Mouse (Mus musculus) neural tube, embryonic 14.5 days (tissue): Measurements from ENCODE around the gene Ebp. TPM values are rescaled to one million over a fixed set of nuclear protein-coding genes. Genes with fewer than 3 reads are reported as not detected.

Experiments used
- ATAC-seq: fragments of 200-750 bp; cut with Nextera tagmentation; 2 replicates; pipeline ENCODE4 v1.8.0; 2017; ENCODE audit warnings: low read depth, mild to moderate bottlenecking, moderate TSS enrichment, moderate library complexity
- H3K27ac ChIP-seq: fragments of 300-500 bp; sonication (generic); 2 replicates; pipeline ENCODE4 v1.5.1; 2014; ENCODE audit warnings: low read depth, mild to moderate bottlenecking, control low read depth, low read length, moderate library complexity, mixed read lengths
- H3K27me3 ChIP-seq: fragments of 300-500 bp; sonication (generic); 2 replicates; pipeline ENCODE4 v1.6.1; 2014; ENCODE audit warnings: low read length; ENCODE audit not compliant: control insufficient read depth, insufficient read depth
- H3K36me3 ChIP-seq: fragments of 300-500 bp; sonication (generic); 2 replicates; pipeline ENCODE4 v1.6.1; 2014; ENCODE audit warnings: low read length, mixed read lengths; ENCODE audit not compliant: control insufficient read depth, insufficient read depth
- H3K4me1 ChIP-seq: fragments of 300-500 bp; sonication (generic); 2 replicates; pipeline ENCODE4 v1.6.1; 2014; ENCODE audit warnings: low read length; ENCODE audit not compliant: control insufficient read depth, insufficient read depth
- H3K4me2 ChIP-seq: fragments of 300-500 bp; sonication (generic); 2 replicates; pipeline ENCODE4 v1.6.1; 2014; ENCODE audit warnings: mild to moderate bottlenecking, low read depth, low read length, control low read depth
- H3K4me3 ChIP-seq: fragments of 300-500 bp; sonication (generic); 2 replicates; pipeline ENCODE4 v1.5.1; 2014; ENCODE audit warnings: low read depth, low read length, control low read depth, mixed read lengths
- H3K9ac ChIP-seq: fragments of 300-500 bp; sonication (generic); replicated peaks from 2 replicates; pipeline ENCODE4 v1.6.1; 2014; ENCODE audit warnings: low read depth, mild to moderate bottlenecking, control low read depth, low read length, mixed read lengths
- H3K9me3 ChIP-seq: fragments of 300-500 bp; sonication (generic); 2 replicates; pipeline ENCODE4 v1.6.1; 2016; ENCODE audit warnings: low read length; ENCODE audit not compliant: control insufficient read depth
- WGBS: fragments of 180-500 bp; shearing (Covaris S2); extraction: QIAGEN DNeasy Blood & Tissue Kit; methylation state at CpG from one replicate; pipeline ENCODE4 v1.1.7; 2014; 5-methylcytosine and 5-hydroxymethylcytosine counted together
- polyA plus RNA-seq: library from polyadenylated mRNA; unstranded; fragments of >200 nt; fragmentation: Nextera tagmentation; extraction: Ambion mirVana; gene quantifications from 2 replicates; pipeline ENCODE4 v1.2.1, GENCODE M21; 2014

Ebp gene
- polyA plus RNA-seq, 1 experiment from 2014 or later: 31.8 TPM

DNA sequence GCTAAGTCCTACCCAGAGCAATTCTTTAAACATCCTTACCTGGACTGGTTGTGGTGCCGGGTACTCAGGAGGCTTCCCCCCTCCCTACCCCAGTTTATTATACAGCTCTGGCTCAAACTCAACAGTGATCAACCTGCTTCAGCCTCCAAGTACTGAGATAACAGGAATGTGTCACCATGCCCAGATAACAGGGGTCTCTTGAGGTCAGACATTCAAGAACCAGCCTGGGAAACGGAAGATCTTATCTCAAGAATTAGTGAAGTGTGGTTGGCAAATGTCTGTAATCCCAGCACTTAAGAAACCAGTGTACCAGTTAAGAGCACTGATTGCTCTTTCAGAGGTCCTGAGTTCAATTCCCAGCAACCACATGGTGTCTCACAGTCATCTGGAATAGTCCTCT lies 24.8 kb upstream of the Ebp start:
- Histone ChIP-seq H3K27ac (no peak overlapping the region), H3K9ac (no peak overlapping the region), H3K4me1 (no peaks in the 10 kb centered on the region), H3K9me3 (no peaks in the 10 kb centered on the region), H3K4me3 (no peak overlapping the region), H3K27me3 (no peaks in the 10 kb centered on the region), H3K4me2 (no peak overlapping the region), H3K36me3 (no peaks in the 10 kb centered on the region)
- no peak for ATAC-seq
- 88% methylated on average over 2 of the region's 2 CpGs for WGBS

DNA sequence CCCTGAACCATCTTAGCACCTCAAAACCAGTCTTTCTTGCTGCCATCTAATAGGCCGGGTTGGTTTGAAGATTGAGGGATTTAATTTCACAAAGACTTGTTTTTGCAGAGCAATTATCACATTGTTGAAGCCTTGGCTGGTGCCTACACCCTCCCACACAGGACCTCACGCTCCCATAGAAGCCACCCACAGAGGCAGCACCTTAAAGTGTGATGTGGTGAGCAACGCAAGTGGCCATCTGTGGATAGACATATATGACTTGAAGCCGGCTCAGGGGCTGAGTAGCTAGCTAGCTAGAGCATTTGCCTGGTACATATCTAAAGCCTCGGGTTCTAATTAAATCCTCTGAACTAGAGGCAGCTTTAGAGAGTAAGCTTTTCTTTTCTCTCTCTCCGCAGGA lies 24.1 kb upstream of the Ebp start:
- H3K4me1 ChIP-seq: no peaks in the 10 kb centered on the region
- 68% methylated on average over 6 of the region's 6 CpGs for WGBS
- H3K9ac ChIP-seq: no peak overlapping the region
- no peak overlapping the region for H3K4me2 ChIP-seq
- H3K4me3 ChIP-seq: no peak overlapping the region
- ATAC-seq: no peak
- no peaks in the 10 kb centered on the region for H3K27me3 ChIP-seq
- no peaks in the 10 kb centered on the region for H3K36me3 ChIP-seq
- no peaks in the 10 kb centered on the region for H3K9me3 ChIP-seq
- no peak overlapping the region for H3K27ac ChIP-seq

DNA sequence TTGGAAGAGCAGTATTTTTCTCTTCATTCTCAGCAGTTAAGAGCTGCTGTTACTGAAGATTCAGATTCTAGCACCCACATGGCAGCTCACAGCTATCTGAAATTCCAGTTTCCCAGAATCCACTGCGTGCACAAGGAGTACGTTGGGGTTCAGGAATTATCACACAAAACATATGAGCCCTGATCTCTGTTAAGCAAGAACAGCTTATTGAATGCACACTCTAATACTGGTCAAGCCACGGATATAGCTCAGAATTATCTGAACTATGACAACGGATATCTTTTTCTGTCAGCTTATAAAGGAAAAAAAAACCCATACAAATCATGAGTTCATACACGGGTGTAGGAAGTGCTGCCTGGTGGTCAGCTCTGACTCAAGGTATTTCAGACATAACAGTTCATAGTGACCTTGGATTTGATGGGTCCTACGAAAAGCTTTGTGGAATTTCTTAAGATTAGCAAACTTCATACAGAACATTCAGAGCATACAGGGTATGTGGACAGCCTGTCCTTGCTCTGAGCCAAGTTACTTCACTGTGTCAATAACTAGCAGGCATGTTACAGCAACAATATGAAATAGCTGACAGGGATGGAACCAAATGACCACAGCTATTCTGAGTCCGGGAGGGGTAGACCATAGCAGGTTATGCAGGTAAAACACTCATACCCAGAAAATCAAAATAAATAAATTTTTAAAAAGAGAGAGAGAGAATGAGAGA lies 18.3 kb upstream of the Ebp start:
- no peaks in the 10 kb centered on the region for H3K27me3 ChIP-seq
- no peaks in the 10 kb centered on the region for H3K4me1 ChIP-seq
- H3K9me3 ChIP-seq: no peaks in the 10 kb centered on the region
- WGBS: 80% methylated on average over 7 of the region's 7 CpGs
- ATAC-seq: no peak
- no peak overlapping the region for H3K9ac ChIP-seq
- no peak overlapping the region for H3K4me2 ChIP-seq
- H3K36me3 ChIP-seq: no peaks in the 10 kb centered on the region
- no peak overlapping the region for H3K27ac ChIP-seq
- H3K4me3 ChIP-seq: no peak overlapping the region

DNA sequence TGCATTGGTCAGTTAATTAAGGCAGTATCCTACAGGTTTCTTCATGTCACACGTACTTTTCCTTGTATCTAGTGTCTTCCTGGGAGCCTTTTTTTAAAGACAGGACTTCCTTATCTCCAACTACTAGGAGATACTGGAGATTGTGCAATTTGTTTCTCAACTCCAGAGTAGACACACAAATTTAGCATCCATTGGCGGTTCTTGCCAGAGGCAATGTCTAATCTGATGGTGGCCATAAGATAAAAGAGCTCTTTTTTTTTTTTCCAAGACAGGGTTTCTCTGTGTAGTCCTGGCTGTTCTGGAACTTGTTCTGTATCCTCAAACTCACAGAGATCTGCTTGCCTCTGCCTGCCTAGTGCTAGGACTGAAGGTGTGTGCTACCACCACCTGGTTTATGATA lies 16.4 kb upstream of the Ebp start:
- H3K4me1 ChIP-seq: no peaks in the 10 kb centered on the region
- no peaks in the 10 kb centered on the region for H3K36me3 ChIP-seq
- H3K27me3 ChIP-seq: no peaks in the 10 kb centered on the region
- H3K4me3 ChIP-seq: no peak overlapping the region
- H3K9me3 ChIP-seq: no peaks in the 10 kb centered on the region
- ATAC-seq: no peak
- H3K9ac ChIP-seq: no peak overlapping the region
- WGBS: 70% methylated on average over 2 of the region's 2 CpGs
- no peak overlapping the region for H3K27ac ChIP-seq
- no peak overlapping the region for H3K4me2 ChIP-seq

DNA sequence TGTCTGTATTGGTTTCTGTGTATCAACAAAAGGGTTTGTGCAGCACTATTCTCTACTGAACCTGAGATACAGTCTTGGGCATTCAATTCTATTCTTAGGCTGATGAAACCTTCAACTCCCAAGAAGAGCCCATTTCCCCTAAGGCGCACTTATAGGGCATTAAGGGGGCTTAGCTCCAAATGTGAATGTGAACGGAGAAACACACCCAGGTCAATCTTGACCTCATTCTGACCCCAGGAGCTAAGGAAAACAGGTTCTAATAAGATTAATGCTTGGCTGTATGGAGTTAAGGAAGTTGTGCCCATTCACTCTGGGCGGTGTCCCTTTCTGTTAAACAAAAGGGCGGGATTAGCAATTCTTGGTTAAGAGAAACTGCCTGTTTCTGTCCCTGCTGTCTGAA lies 13.9 kb upstream of the Ebp start:
- H3K4me1 ChIP-seq: no peaks in the 10 kb centered on the region
- no peaks in the 10 kb centered on the region for H3K36me3 ChIP-seq
- no peak for ATAC-seq
- WGBS: 27% methylated on average over 4 of the region's 4 CpGs
- H3K9ac ChIP-seq: no peak overlapping the region
- H3K4me3 ChIP-seq: no peak overlapping the region
- no peaks in the 10 kb centered on the region for H3K9me3 ChIP-seq
- H3K27ac ChIP-seq: no peak overlapping the region
- H3K4me2 ChIP-seq: no peak overlapping the region
- no peaks in the 10 kb centered on the region for H3K27me3 ChIP-seq

DNA sequence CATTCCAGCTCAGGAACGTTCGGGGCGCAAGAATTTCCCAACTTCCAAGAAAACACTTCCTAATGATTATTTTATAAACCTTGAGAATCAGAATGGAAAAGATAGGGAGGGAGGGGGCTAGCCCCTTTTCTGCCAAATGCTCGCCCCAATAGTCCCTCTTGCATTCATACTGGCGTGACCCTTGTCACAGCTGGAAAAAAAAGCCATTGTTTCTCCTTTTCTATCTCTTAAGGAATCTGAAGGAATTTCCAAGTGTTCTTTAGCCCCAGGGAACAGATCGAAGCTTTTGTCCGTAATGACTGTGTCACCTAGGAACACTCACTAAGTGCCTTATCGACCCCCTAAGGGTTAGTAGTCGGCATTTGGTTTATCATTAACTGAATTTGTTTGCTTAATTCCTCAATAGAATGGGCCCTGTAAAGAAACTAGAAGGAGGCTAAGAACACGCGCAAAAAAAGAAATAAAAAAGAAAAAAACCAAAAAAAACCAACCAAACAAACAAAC lies 13.4 kb upstream of the Ebp start:
- WGBS: 12% methylated on average over 11 of the region's 11 CpGs
- Histone ChIP-seq H3K9ac (peak overlapping the region; percentile 64; the same call in 1 of the 2 replicates), H3K27me3 (no peaks in the 10 kb centered on the region), H3K36me3 (no peaks in the 10 kb centered on the region), H3K9me3 (no peaks in the 10 kb centered on the region), H3K4me3 (peak overlapping the region; percentile 46), H3K4me1 (no peaks in the 10 kb centered on the region), H3K27ac (no peak overlapping the region), H3K4me2 (peak overlapping the region; percentile 52)
- ATAC-seq: peak; percentile 15; the same call in 1 of the 2 replicates

DNA sequence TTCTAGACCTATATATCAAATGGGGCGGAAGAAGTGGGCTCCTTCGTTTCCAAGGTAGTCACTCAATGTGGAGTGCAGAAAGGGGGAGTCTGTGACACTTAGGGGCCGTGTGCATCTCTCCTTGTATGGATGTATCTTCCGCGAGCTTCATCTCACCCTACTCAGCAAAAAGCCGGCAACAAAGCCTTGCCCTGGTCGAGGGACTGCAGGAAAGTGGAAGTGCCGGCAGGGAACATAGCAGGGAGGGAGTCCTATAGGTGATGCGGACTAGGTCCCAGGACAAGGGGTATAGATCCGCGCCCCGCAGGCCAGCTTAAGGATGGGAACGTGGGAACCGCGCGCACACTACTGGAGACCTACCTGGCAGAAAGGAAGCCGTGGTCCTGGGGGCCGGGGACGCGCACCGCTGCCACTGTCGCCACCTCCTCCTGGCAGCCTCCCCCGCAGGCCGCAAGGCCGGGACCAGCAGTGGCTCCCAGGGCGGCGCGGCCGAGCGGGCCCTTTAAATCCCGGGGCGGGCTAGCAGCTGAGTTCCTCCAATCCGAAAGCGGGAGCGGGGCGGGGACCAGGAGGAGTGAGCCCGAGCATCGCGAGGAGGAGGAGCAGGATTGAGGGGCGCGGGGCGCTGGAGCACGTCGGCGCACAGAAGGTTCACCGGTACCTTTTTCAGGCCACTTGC lies 12.8 kb upstream of the Ebp start, which contains the start of gene Porcn:
Porcn (minus strand) TSS at position 511 of the 679 bp plus-strand sequence.
- WGBS: 8% methylated on average over 32 of the region's 46 CpGs
- H3K36me3 ChIP-seq: no peaks in the 10 kb centered on the region
- no peaks in the 10 kb centered on the region for H3K4me1 ChIP-seq
- no peaks in the 10 kb centered on the region for H3K9me3 ChIP-seq
- peak within 1 kb of the TSS; percentile 64 for H3K9ac ChIP-seq
- H3K27me3 ChIP-seq: no peaks in the 10 kb centered on the region
- H3K4me3 ChIP-seq: peak within 1 kb of the TSS; percentile 46
- peak within 1 kb of the TSS; percentile 52 for H3K4me2 ChIP-seq
- H3K27ac ChIP-seq: peak within 1 kb of the TSS; percentile 62
- ATAC-seq: peak; percentile 96

DNA sequence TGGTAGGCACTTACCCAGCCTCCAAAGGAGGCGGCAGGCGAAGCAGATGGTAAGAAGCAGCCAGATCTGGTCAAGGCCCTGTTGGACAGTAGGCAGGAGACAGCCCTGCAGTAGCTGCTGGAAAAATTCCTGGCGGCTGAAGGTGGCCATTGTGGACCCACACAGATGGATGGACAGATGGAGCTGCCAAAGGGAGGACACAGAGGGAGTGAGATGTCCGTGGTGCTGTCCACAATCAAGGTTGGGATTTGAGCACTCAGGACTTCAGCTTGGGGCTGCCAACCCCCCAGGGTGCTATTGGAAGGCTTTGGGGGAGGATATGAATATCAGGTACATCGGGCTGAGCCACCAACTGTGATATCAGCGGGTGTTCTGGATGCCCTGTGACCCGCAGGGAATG lies 12.2 kb upstream of the Ebp start:
- H3K27ac ChIP-seq: peak overlapping the region; percentile 16
- ATAC-seq: 0 out of 2 replicates have a peak, but pooled peaks have one; percentile 7
- 38% methylated on average over 7 of the region's 7 CpGs for WGBS

DNA sequence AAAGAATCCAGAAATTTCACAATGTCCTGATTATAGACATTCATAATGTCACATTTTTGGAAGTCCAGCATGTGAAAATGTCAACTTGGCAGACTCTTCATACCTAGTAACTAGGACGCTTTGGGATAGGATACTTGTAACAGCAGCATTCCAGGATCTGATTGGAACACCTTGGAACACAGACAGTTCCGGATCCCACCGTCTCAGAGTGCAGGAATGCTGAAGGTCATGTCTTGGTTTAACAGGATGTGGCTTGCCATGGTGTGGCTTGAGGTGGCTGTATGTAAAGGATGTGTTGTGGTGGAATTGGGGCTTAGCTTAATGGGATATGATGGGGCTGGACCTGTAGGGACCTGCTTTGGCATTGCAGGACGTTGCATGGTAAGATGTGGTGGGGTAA lies 11.8 kb upstream of the Ebp start:
- peak overlapping the region; percentile 52; the same call in 1 of the 2 replicates for H3K4me2 ChIP-seq
- no peaks in the 10 kb centered on the region for H3K27me3 ChIP-seq
- no peaks in the 10 kb centered on the region for H3K9me3 ChIP-seq
- H3K4me1 ChIP-seq: no peaks in the 10 kb centered on the region
- no peak overlapping the region; the same call in 1 of the 2 replicates for H3K4me3 ChIP-seq
- no peaks in the 10 kb centered on the region for H3K36me3 ChIP-seq
- WGBS: 74% methylated on average over 4 of the region's 4 CpGs
- H3K9ac ChIP-seq: no peak overlapping the region
- H3K27ac ChIP-seq: no peak overlapping the region
- no peak for ATAC-seq

More for the DNA sequence above, 12.2 kb upstream of the Ebp start:
- Histone ChIP-seq H3K4me2 (peak overlapping the region; percentile 52), H3K4me1 (no peaks in the 10 kb centered on the region), H3K9me3 (no peaks in the 10 kb centered on the region), H3K27me3 (no peaks in the 10 kb centered on the region), H3K9ac (peak overlapping the region; percentile 64; the same call in 1 of the 2 replicates), H3K4me3 (peak overlapping the region; percentile 46), H3K36me3 (no peaks in the 10 kb centered on the region)
